Mouse (Mus musculus) adrenal gland, postnatal 36 days (tissue): ENCODE results near the gene Slc13a3. TPM values are rescaled to one million over a fixed set of nuclear protein-coding genes. Genes with fewer than 3 reads are reported as not detected.
"Not testable (repeated sequence)": the region's sequence is repeated elsewhere in the genome, so short reads cannot be mapped to it uniquely, and the experiment has no call there.

ENCODE experiments used
- DNase-seq, 2 experiments: peaks; one replicate each; pipeline ENCODE4 v3.0.0; 2021; ENCODE audit warnings: mixed read lengths in 1 of 2
- long read RNA-seq, 2 experiments: library from polyadenylated mRNA; stranded (forward); transcript quantifications; one replicate each; pipeline ENCODE4 v2.0.0; 2021; ENCODE audit warnings: borderline sequencing depth in 2 of 2
- total RNA-seq, 2 experiments: library from RNA; stranded (reverse); gene quantifications; 2 replicates each; pipeline ENCODE4 v1.2.3; 2021

Slc13a3 gene
- total RNA-seq, result 1 to 10 TPM in 1 of 2 experiments, under 1 TPM in 1; 0.72 to 1.3 TPM
- long read RNA-seq, experiment 1, partial matches to known transcripts, result 1 of 1 reads
- long read RNA-seq, experiment 1, other reads (novel, unspliced or antisense), result 0 of 1 reads
- long read RNA-seq, experiment 2, result 0 reads

GRCm38 (mm10) chr2:165473003-165473402, at the start of gene Slc13a3:
Gene Slc13a3, minus strand, starts transcription at chr2:165473230.
- peak; percentile 15 to 17 for DNase-seq

- no peak for DNase-seq
These were observed 42.2 kb upstream of the Slc13a3 start for GRCm38 (mm10) chr2:165515178-165515728.

GRCm38 (mm10) chr2:165512870-165513600, 40.0 kb upstream of the Slc13a3 start:
- DNase-seq, result peak; percentile 26 to 54

DNA sequence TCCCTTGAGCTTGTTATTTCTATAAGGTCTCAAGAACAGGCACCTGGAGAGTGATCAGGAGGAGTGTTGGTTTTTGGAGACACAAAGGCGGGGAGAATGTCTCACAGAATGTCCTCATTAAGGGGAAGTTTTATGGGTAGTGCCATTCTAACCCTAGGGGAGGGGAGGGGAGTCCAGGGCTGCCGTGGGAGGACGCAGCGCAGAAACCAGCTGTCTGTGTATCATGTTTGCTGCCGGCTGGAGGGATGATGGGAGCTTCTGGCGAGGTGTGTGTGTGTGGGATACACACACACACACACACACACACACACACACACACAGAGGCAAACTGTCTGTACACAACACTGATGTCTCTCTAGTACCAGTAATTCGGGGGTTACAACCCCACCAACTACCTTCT, 39.4 kb upstream of the Slc13a3 start:
- no peak for DNase-seq

DNA sequence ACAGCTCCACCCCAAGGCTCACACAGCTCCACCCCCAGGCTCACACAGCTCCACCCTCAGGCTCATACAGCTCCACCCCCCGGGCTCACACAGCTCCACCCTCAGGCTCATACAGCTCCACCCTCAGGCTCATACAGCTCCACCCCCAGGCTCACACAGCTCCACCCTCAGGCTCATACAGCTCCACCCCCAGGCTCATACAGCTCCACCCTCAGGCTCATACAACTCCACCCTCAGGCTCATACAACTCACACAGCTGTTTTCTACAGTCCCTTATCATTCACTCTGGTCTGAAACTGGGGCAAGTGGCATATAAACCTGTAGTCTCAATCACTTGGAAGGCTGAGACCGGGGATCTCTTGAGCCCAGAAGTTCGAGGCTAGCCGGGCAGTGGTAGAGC, 38.5 kb upstream of the Slc13a3 start:
- not testable (repeated sequence) for DNase-seq

DNA sequence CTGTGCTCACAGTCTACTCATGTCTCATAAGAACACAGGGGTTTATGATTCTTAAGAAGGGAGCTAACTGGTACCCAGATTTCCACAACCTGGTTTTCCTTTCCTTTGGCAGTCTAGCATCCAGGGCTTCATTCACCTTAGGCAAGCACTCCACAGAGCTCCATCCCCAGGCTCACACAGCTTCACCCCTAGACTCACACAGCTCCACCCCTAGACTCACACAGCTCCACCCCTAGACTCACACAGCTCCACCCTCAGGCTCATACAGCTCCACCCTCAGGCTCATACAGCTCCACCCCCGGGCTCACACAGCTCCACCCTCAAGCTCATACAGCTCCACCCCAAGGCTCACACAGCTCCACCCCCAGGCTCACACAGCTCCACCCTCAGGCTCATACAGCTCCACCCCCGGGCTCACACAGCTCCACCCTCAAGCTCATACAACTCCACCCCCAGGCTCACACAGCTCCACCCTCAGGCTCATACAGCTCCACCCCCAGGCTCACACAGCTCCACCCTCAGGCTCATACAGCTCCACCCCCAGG, 38.0 kb upstream of the Slc13a3 start:
- DNase-seq, result not testable (repeated sequence)

GRCm38 (mm10) chr2:165510466-165510865, 37.4 kb upstream of the Slc13a3 start:
- no peak for DNase-seq

DNA sequence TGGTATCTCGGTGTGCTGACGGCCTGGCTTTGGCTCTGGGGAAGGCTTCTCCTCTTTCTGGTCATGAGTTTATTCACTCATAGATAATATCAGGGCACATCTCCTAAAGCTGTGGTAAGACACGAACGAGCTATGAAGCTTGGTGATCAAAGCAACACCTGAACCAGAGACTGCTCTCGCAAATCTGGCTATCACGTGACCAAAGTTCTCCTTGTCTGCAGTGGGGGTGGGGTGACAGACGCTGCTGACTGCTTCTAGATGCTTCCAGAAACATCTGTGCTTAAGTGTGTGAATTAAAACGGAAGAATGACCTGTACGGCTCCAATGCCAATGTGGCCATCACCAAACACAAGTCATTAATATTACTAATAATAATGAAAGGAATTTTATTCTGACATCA, 36.7 kb upstream of the Slc13a3 start:
- DNase-seq, result no peak

GRCm38 (mm10) chr2:165503259-165504203, 30.5 kb upstream of the Slc13a3 start, which contains the start of gene Slc2a10:
Gene Slc2a10, plus strand, starts transcription at chr2:165503787.
- DNase-seq, result peak; percentile 50 to 68

DNA sequence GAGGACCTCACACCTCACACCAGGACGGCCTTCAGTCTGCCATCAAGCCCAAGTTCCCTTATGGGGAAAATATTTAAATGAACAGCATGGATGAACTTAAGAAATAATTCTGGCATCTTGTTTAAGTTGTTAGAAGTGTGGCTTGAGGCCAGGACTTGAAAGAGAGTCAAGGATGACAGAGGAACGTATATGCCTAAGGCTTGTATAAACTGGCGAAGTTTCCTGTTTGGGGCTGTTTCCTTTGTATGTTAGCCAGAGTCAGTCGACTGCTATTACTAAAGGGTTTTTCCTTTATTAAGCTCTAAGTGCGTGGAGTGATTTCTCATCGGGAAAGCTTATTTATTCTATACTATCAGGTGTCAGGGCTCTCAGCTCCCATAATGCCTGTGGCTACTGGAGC, 25.8 kb upstream of the Slc13a3 start:
- no peak for DNase-seq

DNA sequence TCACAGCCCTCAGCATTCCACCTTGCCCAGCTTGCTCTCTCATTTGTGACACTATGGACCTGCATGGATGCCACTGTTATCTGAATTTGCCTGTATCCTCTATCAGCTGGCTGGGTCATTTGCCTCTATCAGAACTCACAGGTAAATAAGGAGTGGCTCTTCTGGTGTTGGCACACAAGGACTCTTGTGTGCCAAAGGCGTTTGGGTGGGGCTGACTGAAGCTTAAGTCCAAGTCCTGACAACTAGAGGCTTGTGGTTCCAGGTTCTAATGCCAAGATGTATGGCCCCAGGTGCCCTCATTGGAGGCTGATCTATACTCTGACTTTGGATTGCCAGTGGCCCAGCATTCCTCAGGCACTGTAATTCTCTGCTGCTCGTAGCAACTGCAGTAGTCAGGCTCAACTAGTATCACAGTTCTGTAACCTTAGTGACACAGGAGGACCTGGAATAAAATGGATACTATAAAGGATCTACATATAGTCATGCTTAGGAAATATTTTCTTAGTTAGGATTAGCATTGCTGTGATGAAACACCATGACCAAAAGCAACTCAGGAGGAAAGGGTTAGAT, 24.8 kb upstream of the Slc13a3 start:
- DNase-seq, result no peak

DNA sequence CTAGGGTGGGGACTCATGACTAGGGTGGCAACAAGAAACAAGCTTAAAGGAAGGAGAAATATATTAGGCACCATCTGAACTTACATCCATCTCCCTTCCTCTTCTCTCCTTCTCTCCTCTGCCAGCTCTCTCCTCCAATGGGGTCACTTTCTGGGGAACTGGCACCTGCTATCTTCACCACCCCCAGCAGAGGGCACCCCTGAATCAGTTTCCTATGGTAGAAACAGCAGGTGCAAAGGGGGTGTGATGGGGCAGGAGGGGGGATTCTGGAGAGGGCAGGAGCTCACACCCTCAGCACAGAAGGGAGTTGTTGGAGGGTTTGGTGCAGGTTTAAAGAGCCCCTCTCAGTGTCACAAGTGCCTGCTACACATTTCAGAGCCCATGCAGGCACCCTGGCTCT, 23.2 kb upstream of the Slc13a3 start:
- peak; percentile 43 to 66 for DNase-seq

DNA sequence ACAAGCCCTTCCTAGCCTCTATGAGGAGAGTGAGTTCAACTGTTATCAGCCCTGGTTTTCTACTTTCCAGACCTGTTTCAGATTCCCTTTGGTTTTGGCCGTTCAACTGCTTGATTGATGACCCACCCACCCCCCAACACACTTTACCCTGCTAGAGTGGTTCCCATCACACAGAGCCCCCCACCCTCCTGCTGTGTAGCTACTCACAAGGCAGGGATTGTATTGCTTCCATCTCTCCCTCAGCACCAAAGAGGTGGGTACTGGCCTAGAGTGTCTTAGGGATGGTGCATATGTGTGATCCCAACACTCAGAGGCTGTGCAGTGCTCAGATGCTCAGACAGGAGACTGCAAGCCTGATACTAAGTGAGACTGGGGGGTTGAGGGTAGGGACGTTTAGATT, 21.5 kb upstream of the Slc13a3 start:
- DNase-seq, result no peak

DNA sequence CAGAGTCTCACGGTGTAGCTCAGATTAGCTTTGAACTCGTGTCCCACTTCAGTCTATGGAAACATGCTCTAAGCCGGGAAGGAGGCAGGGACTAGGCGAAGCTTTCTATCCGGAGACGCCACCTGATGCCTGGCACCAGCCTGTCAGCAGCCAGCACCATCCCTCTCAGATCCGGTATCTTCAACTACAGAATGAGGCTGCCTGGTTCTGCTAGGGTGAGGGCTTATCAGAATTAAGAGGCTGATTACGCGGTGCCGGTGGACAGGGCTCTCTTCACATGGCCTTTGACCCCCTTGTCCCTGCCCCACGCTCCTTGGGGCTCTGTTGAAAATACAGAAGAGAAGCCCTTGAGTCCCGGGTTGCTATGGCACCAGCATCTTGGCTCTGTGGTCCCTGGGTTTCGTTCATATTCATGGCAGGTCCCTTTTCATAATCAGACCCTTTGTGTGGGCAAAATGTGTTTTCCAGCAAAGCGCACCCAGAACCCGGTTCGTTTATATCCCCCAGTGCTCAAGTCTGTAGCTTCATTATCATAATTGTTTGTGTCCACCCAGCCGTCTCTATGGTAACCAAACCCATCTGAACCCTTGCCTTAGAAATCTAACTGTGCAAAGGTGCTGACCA, 20.7 kb upstream of the Slc13a3 start:
- DNase-seq, result peak in 1 of 2 experiments; percentile 8

- DNase-seq, result peak; percentile 86
These were observed 19.9 kb upstream of the Slc13a3 start, which contains the start of gene Trp53rka for GRCm38 (mm10) chr2:165492648-165493553. Gene Trp53rka, minus strand, starts transcription at chr2:165493324.

GRCm38 (mm10) chr2:165486881-165487535, 14.0 kb upstream of the Slc13a3 start:
- DNase-seq, result peak; percentile 58 to 66

GRCm38 (mm10) chr2:165486401-165486800, 13.4 kb upstream of the Slc13a3 start:
- no peak for DNase-seq

DNA sequence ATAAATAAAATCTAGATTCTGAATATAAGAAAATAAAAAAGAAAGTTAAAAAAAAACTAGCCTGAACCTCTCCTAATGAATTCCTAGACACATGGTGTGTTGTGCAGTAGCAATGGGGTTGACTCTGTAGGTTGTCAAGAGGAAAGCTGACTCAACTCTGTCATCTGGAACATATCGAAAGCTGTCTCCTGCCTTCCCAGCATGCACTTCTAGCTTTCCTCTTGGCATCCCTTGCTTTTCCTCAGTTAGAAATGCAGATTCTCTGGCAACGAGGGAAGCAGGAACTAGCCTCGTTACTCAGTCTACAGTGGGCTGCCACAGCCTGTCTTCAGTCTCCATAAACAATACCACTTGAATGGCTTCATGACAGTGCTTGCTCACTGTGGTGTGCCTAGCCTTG, 12.8 kb upstream of the Slc13a3 start:
- DNase-seq, result no peak

- DNase-seq, result no peak
These were observed 11.1 kb upstream of the Slc13a3 start for GRCm38 (mm10) chr2:165484152-165484551.

GRCm38 (mm10) chr2:165482003-165482402, 9.0 kb upstream of the Slc13a3 start:
- DNase-seq, result no peak
